Mouse (Mus musculus) right cerebral cortex, adult 2 months (tissue): Measurements from ENCODE around the gene Cdc42ep1.

Experiments
- DNase-seq, 2 experiments: peaks; one replicate each; pipeline ENCODE4 v3.0.0; 2021 to 2022; ENCODE audit warnings: low spot score in 2 of 2

The Cdc42ep1 gene

GRCm38 (mm10) chr15:78842371-78843163 is at the start of gene Cdc42ep1:
TSS of gene Cdc42ep1 (plus strand) at chr15:78842624.
- no peak for DNase-seq

- DNase-seq, result no peak
These were observed 46.0 kb upstream of the Cdc42ep1 start for GRCm38 (mm10) chr15:78796196-78797059.

- no peak for DNase-seq
These were observed 45.4 kb upstream of the Cdc42ep1 start for GRCm38 (mm10) chr15:78797060-78797329.

GRCm38 (mm10) chr15:78799029-78799428 is 43.4 kb upstream of the Cdc42ep1 start:
- DNase-seq, result peak; percentile 19 to 35

GRCm38 (mm10) chr15:78801571-78801970 is 40.9 kb upstream of the Cdc42ep1 start:
- no peak for DNase-seq

GRCm38 (mm10) chr15:78801971-78802741 is 40.3 kb upstream of the Cdc42ep1 start:
- DNase-seq, result no peak

- no peak for DNase-seq
These were observed 39.5 kb upstream of the Cdc42ep1 start, which contains the start of gene Card10 for GRCm38 (mm10) chr15:78802776-78803391. TSS of gene Card10 (minus strand) at chr15:78803042.

- DNase-seq, result no peak
These were observed 38.9 kb upstream of the Cdc42ep1 start for GRCm38 (mm10) chr15:78803499-78803900.

GRCm38 (mm10) chr15:78804326-78804725 is 38.1 kb upstream of the Cdc42ep1 start:
- DNase-seq, result no peak

GRCm38 (mm10) chr15:78805351-78805750 is 37.1 kb upstream of the Cdc42ep1 start:
- DNase-seq, result no peak

- DNase-seq, result peak; percentile 26 to 27
These were observed 35.8 kb upstream of the Cdc42ep1 start for GRCm38 (mm10) chr15:78806614-78807013.

GRCm38 (mm10) chr15:78807141-78807540 is 35.3 kb upstream of the Cdc42ep1 start:
- DNase-seq, result no peak

- DNase-seq, result no peak
These were observed 33.4 kb upstream of the Cdc42ep1 start for GRCm38 (mm10) chr15:78808980-78809379.

GRCm38 (mm10) chr15:78809739-78810138 is 32.7 kb upstream of the Cdc42ep1 start:
- no peak for DNase-seq

- no peak for DNase-seq
These were observed 32.3 kb upstream of the Cdc42ep1 start for GRCm38 (mm10) chr15:78810146-78810545.

GRCm38 (mm10) chr15:78813603-78814002 is 28.8 kb upstream of the Cdc42ep1 start:
- no peak for DNase-seq

- DNase-seq, result peak; percentile 22 to 37
These were observed 26.9 kb upstream of the Cdc42ep1 start for GRCm38 (mm10) chr15:78815314-78816073.

GRCm38 (mm10) chr15:78816074-78816391 is 26.4 kb upstream of the Cdc42ep1 start:
- DNase-seq, result no peak

GRCm38 (mm10) chr15:78826213-78827204 is 15.9 kb upstream of the Cdc42ep1 start:
- peak; percentile 71 to 78 for DNase-seq

- DNase-seq, result no peak
These were observed 14.1 kb upstream of the Cdc42ep1 start for GRCm38 (mm10) chr15:78828315-78828714.
